Mouse (Mus musculus) frontal cortex, postnatal 25 days (tissue): ENCODE measurements at regions not wholly inside any gene's neighbourhood (a gene's known extent, or its start where the extent isn't known, plus 50 kb on each side); places are given as distances from the start of the nearest gene placed in this dataset.

Experiments
- DNase-seq, 2 experiments: peaks; one replicate each; pipeline ENCODE4 v3.0.0; 2022; ENCODE audit warnings: low spot score in 2 of 2

- no peak for DNase-seq
These were observed 59.0 kb upstream of the Ntm start for GRCm38 (mm10) chr9:30021981-30022380.

GRCm38 (mm10) chr9:30025275-30025674 lies 62.3 kb upstream of the Ntm start:
- no peak for DNase-seq

GRCm38 (mm10) chr9:30026939-30027338 lies 64.0 kb upstream of the Ntm start:
- peak; percentile 12 to 30 for DNase-seq

- no peak for DNase-seq
These were observed 77.5 kb upstream of the Ntm start for GRCm38 (mm10) chr9:30040396-30040795.

- DNase-seq = no peak
These were observed 101.6 kb upstream of the Ntm start for GRCm38 (mm10) chr9:30064551-30064950.

GRCm38 (mm10) chr9:30067980-30068379 lies 105.0 kb upstream of the Ntm start:
- no peak for DNase-seq

GRCm38 (mm10) chr9:30075233-30075632 lies 112.3 kb upstream of the Ntm start:
- DNase-seq = no peak

- no peak for DNase-seq
These were observed 113.1 kb upstream of the Ntm start for GRCm38 (mm10) chr9:30076006-30076405.

GRCm38 (mm10) chr9:30076482-30076881 lies 113.5 kb upstream of the Ntm start:
- DNase-seq = no peak

GRCm38 (mm10) chr9:30101942-30102341 lies 139.0 kb upstream of the Ntm start:
- DNase-seq = no peak

- no peak for DNase-seq
These were observed 159.4 kb upstream of the Ntm start for GRCm38 (mm10) chr9:30122371-30122770.

GRCm38 (mm10) chr9:30129151-30129550 lies 166.2 kb upstream of the Ntm start:
- DNase-seq = no peak

GRCm38 (mm10) chr9:30131626-30132025 lies 168.7 kb upstream of the Ntm start:
- DNase-seq = no peak

- no peak for DNase-seq
These were observed 171.4 kb upstream of the Ntm start for GRCm38 (mm10) chr9:30134303-30134702.

- peak; percentile 64 for DNase-seq
These were observed 174.8 kb upstream of the Ntm start for GRCm38 (mm10) chr9:30137611-30138287.

GRCm38 (mm10) chr9:30140188-30140587 lies 177.2 kb upstream of the Ntm start:
- peak; percentile 71 to 77 for DNase-seq

- DNase-seq = peak in 1 of 2 experiments; percentile 42
These were observed 178.2 kb upstream of the Ntm start for GRCm38 (mm10) chr9:30141186-30141585.

GRCm38 (mm10) chr9:30142806-30143458 lies 180.0 kb upstream of the Ntm start:
- DNase-seq = no peak

- no peak for DNase-seq
These were observed 186.8 kb upstream of the Ntm start for GRCm38 (mm10) chr9:30149481-30150468.

- DNase-seq = no peak
These were observed 188.2 kb upstream of the Ntm start for GRCm38 (mm10) chr9:30151173-30151572.

- DNase-seq = no peak
These were observed 203.4 kb upstream of the Ntm start for GRCm38 (mm10) chr9:30166235-30166752.

GRCm38 (mm10) chr9:30167223-30167622 lies 204.3 kb upstream of the Ntm start:
- DNase-seq = no peak
